Mouse (Mus musculus): ENCODE measurements around the gene Olfr220. TPM values are rescaled to one million over a fixed set of nuclear protein-coding genes. Genes with fewer than 3 reads are reported as not detected.

Gene Olfr220
- not detected in 2 replicates for polyA plus RNA-seq (2014; fragmentation: Nextera tagmentation; extraction: Ambion mirVana)

DNA sequence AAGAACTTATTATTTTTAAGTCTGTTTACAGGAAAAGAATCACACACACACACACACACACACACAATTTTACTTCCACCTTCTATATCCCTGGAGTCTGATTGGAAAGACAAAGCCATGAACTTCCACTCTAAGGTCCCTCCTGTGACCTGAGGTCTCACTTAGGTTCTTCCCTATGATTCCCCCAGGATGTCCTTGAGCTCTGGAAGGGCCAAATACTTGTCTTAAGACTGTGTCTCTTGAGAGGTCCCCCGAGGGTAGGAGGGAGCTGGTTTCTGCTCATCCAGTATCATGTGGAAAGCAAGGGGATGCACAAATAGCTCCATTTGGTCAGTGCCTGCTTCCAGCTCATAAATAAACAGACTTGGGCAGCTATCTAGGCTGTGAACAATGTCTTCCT, at the start of gene Olfr220:
Gene Olfr220 (plus strand): TSS at position 301 of the 400 bp plus-strand sequence.
- H3K9me3 ChIP-seq (ENCODE audit: control insufficient read depth, low read depth, low read length), result no peaks in the 10 kb centered on the region
- no peaks in the 10 kb centered on the region for H3K36me3 ChIP-seq (ENCODE audit: control insufficient read depth, insufficient read depth, low read length)
- 61% methylated on average over 1 of the region's 1 CpGs for WGBS
- H3K27me3 ChIP-seq (ENCODE audit: control insufficient read depth, insufficient read depth, low read length), result no peaks in the 10 kb centered on the region
- no peak within 1 kb of the TSS for H3K9ac ChIP-seq (replicated peaks; ENCODE audit: low read depth, low read length)
- no peak for ATAC-seq (ENCODE audit: insufficient number of reproducible peaks, insufficient read depth, low FRiP score, low read depth)
- H3K4me3 ChIP-seq (ENCODE audit: low read depth, low read length), result no peak within 1 kb of the TSS
- no peaks in the 10 kb centered on the region for H3K4me1 ChIP-seq (ENCODE audit: control insufficient read depth, insufficient read depth, low read length)
- no peak within 1 kb of the TSS for H3K27ac ChIP-seq (ENCODE audit: low read length)
- H3K4me2 ChIP-seq (replicated peaks; ENCODE audit: low read depth, low read length), result no peak within 1 kb of the TSS

DNA sequence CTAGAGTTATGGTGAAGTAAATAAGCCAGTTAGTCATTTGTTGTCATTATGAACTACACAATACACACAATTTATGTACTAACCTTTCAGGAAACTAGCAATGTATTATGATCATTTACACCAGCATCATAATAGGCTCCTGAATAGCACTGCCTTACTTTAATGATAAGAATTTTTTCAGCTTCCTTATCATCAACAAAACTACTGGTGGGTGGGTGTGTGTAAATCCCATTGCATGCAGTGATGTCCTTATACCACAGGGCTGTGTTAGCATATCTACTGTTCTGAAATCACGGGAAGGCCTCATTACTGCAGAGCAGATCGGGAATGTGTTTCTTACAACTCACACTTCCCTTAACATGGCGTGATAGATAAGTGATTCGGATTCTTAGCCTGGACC, 18.9 kb upstream of the Olfr220 start:
- no peak overlapping the region for H3K4me2 ChIP-seq (replicated peaks; ENCODE audit: low read depth, low read length)
- no peaks in the 10 kb centered on the region for H3K36me3 ChIP-seq (ENCODE audit: control insufficient read depth, insufficient read depth, low read length)
- WGBS, result 85% methylated on average over 4 of the region's 4 CpGs
- H3K9me3 ChIP-seq (ENCODE audit: control insufficient read depth, low read depth, low read length), result no peaks in the 10 kb centered on the region
- no peaks in the 10 kb centered on the region for H3K4me1 ChIP-seq (ENCODE audit: control insufficient read depth, insufficient read depth, low read length)
- no peak overlapping the region for H3K4me3 ChIP-seq (ENCODE audit: low read depth, low read length)
- no peak for ATAC-seq (ENCODE audit: insufficient number of reproducible peaks, insufficient read depth, low FRiP score, low read depth)
- no peak overlapping the region for H3K27ac ChIP-seq (ENCODE audit: low read length)
- no peak overlapping the region for H3K9ac ChIP-seq (replicated peaks; ENCODE audit: low read depth, low read length)
- no peaks in the 10 kb centered on the region for H3K27me3 ChIP-seq (ENCODE audit: control insufficient read depth, insufficient read depth, low read length)

DNA sequence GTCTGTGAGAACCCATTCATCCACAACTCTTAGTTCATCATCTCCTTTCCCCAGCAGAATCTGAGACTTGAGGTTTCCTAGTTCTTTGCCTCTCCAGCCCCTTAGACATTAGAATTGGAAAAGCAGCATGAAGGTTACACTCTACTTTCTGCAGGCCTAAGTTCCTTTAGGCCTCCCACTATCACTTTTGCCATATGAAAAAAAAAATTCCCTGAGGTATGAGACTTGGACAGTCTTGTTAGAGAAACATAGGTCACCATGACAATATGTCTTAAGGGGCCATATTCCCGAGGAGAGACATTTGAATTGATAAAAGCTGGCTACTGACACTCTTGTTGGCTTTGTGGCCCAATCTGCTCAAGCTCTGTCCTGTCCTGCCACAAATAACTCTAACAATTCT, 18.1 kb upstream of the Olfr220 start, which contains the start of gene Olfr414:
Gene Olfr414 (plus strand): TSS at position 301 of the 400 bp plus-strand sequence.
- Histone ChIP-seq H3K36me3 (ENCODE audit: control insufficient read depth, insufficient read depth, low read length) (no peaks in the 10 kb centered on the region), H3K9ac (replicated peaks; ENCODE audit: low read depth, low read length) (no peak within 1 kb of the TSS), H3K4me1 (ENCODE audit: control insufficient read depth, insufficient read depth, low read length) (no peaks in the 10 kb centered on the region), H3K27me3 (ENCODE audit: control insufficient read depth, insufficient read depth, low read length) (no peaks in the 10 kb centered on the region), H3K4me2 (replicated peaks; ENCODE audit: low read depth, low read length) (no peak within 1 kb of the TSS), H3K9me3 (ENCODE audit: control insufficient read depth, low read depth, low read length) (no peaks in the 10 kb centered on the region), H3K4me3 (ENCODE audit: low read depth, low read length) (no peak within 1 kb of the TSS), H3K27ac (ENCODE audit: low read length) (no peak within 1 kb of the TSS)
- ATAC-seq (ENCODE audit: insufficient number of reproducible peaks, insufficient read depth, low FRiP score, low read depth), result no peak
- 67% methylated on average over 1 of the region's 1 CpGs for WGBS

- Histone ChIP-seq H3K9ac (replicated peaks; ENCODE audit: low read depth, low read length) (no peak overlapping the region), H3K4me2 (replicated peaks; ENCODE audit: low read depth, low read length) (no peak overlapping the region), H3K4me3 (ENCODE audit: low read depth, low read length) (no peak overlapping the region), H3K4me1 (ENCODE audit: control insufficient read depth, insufficient read depth, low read length) (no peaks in the 10 kb centered on the region), H3K27ac (ENCODE audit: low read length) (no peak overlapping the region), H3K36me3 (ENCODE audit: control insufficient read depth, insufficient read depth, low read length) (no peaks in the 10 kb centered on the region), H3K9me3 (ENCODE audit: control insufficient read depth, low read depth, low read length) (no peaks in the 10 kb centered on the region), H3K27me3 (ENCODE audit: control insufficient read depth, insufficient read depth, low read length) (no peaks in the 10 kb centered on the region)
- ATAC-seq (ENCODE audit: insufficient number of reproducible peaks, insufficient read depth, low FRiP score, low read depth), result no peak
- 50% methylated on average over 3 of the region's 3 CpGs for WGBS
Observed at GRCm38 (mm10) chr1:174426180-174426986, 15.5 kb upstream of the Olfr220 start.

DNA sequence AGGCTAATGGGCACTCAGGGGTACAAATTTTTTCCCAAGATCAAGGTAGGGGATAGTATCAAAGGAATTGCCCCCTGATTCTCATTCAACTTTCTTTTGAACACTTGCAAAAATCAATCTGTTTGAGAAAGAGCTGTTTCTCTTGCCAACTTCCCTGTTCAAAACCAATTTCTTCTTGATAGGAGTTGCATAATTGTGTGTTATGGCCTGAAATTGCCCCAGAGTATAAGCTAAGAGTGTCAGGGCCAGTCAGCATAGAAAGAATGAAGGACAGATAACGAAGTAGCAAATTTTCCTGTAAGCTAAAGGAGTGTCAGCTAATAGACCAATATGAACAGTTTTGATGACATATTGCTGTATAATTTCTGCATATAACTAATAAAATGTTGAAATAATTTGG, 14.5 kb upstream of the Olfr220 start:
- Histone ChIP-seq H3K4me2 (replicated peaks; ENCODE audit: low read depth, low read length) (no peak overlapping the region), H3K4me3 (ENCODE audit: low read depth, low read length) (no peak overlapping the region), H3K27me3 (ENCODE audit: control insufficient read depth, insufficient read depth, low read length) (no peaks in the 10 kb centered on the region), H3K4me1 (ENCODE audit: control insufficient read depth, insufficient read depth, low read length) (no peaks in the 10 kb centered on the region), H3K36me3 (ENCODE audit: control insufficient read depth, insufficient read depth, low read length) (no peaks in the 10 kb centered on the region), H3K9me3 (ENCODE audit: control insufficient read depth, low read depth, low read length) (no peaks in the 10 kb centered on the region), H3K9ac (replicated peaks; ENCODE audit: low read depth, low read length) (no peak overlapping the region), H3K27ac (ENCODE audit: low read length) (no peak overlapping the region)
- no peak for ATAC-seq (ENCODE audit: insufficient number of reproducible peaks, insufficient read depth, low FRiP score, low read depth)
- 90% methylated on average over 1 of the region's 1 CpGs for WGBS

DNA sequence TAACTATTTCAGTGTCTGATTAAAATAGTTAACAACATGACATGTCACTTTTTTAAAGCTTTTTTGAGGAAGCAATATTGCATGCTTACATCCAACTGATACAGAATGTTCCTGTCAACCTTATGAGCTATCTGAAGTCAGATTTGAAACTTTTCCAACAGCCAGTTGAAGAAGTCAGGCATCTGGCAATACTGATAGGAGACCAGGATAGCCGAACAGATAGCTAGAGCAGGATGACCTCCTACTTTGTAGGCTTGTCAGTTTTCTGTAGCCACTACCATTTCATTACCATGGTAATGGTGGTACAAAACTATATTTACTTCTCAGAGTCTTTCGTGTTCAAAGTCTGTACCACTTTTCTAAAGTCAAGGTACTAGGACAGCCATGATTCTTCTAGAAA, 13.5 kb upstream of the Olfr220 start:
- Histone ChIP-seq H3K27me3 (ENCODE audit: control insufficient read depth, insufficient read depth, low read length) (no peaks in the 10 kb centered on the region), H3K27ac (ENCODE audit: low read length) (no peak overlapping the region), H3K9me3 (ENCODE audit: control insufficient read depth, low read depth, low read length) (no peaks in the 10 kb centered on the region), H3K4me1 (ENCODE audit: control insufficient read depth, insufficient read depth, low read length) (no peaks in the 10 kb centered on the region), H3K9ac (replicated peaks; ENCODE audit: low read depth, low read length) (no peak overlapping the region), H3K4me3 (ENCODE audit: low read depth, low read length) (no peak overlapping the region), H3K4me2 (replicated peaks; ENCODE audit: low read depth, low read length) (no peak overlapping the region), H3K36me3 (ENCODE audit: control insufficient read depth, insufficient read depth, low read length) (no peaks in the 10 kb centered on the region)
- no peak for ATAC-seq (ENCODE audit: insufficient number of reproducible peaks, insufficient read depth, low FRiP score, low read depth)
- WGBS, result 87% methylated on average over 2 of the region's 2 CpGs

- 30% methylated on average over 1 of the region's 1 CpGs for WGBS
- Histone ChIP-seq H3K9ac (replicated peaks; ENCODE audit: low read depth, low read length) (no peak overlapping the region), H3K4me3 (ENCODE audit: low read depth, low read length) (no peak overlapping the region), H3K9me3 (ENCODE audit: control insufficient read depth, low read depth, low read length) (no peaks in the 10 kb centered on the region), H3K27ac (ENCODE audit: low read length) (no peak overlapping the region), H3K36me3 (ENCODE audit: control insufficient read depth, insufficient read depth, low read length) (no peaks in the 10 kb centered on the region), H3K4me1 (ENCODE audit: control insufficient read depth, insufficient read depth, low read length) (no peaks in the 10 kb centered on the region), H3K27me3 (ENCODE audit: control insufficient read depth, insufficient read depth, low read length) (no peaks in the 10 kb centered on the region), H3K4me2 (replicated peaks; ENCODE audit: low read depth, low read length) (no peak overlapping the region)
- ATAC-seq (ENCODE audit: insufficient number of reproducible peaks, insufficient read depth, low FRiP score, low read depth), result no peak
Observed at GRCm38 (mm10) chr1:174434121-174434520, 7.8 kb upstream of the Olfr220 start.

DNA sequence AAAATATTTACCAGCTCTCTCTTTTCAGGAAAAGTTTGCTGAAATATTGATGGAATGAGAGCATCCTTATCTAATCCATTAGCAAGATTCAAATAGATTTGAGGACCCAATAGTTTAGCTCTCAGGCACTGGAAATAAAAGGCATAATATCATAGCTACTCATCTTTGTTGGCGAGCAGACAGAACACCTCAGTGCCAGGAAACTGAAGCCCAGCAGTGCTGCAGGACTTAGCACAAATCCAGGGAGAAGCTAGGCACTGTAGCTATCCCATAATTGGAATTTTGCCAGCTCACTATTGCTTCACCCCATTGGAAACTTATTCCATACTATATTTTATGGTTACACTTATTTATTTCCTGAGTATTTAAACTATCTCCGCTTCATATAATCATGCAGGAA, 13.2 kb downstream of the Olfr220 start:
- no peak overlapping the region for H3K27ac ChIP-seq (ENCODE audit: low read length)
- no peaks in the 10 kb centered on the region for H3K9me3 ChIP-seq (ENCODE audit: control insufficient read depth, low read depth, low read length)
- no peaks in the 10 kb centered on the region for H3K27me3 ChIP-seq (ENCODE audit: control insufficient read depth, insufficient read depth, low read length)
- ATAC-seq (ENCODE audit: insufficient number of reproducible peaks, insufficient read depth, low FRiP score, low read depth), result no peak
- no peak overlapping the region for H3K4me2 ChIP-seq (replicated peaks; ENCODE audit: low read depth, low read length)
- 85% methylated on average over 2 of the region's 2 CpGs for WGBS
- H3K36me3 ChIP-seq (ENCODE audit: control insufficient read depth, insufficient read depth, low read length), result no peaks in the 10 kb centered on the region
- no peak overlapping the region for H3K4me3 ChIP-seq (ENCODE audit: low read depth, low read length)
- H3K9ac ChIP-seq (replicated peaks; ENCODE audit: low read depth, low read length), result no peak overlapping the region
- H3K4me1 ChIP-seq (ENCODE audit: control insufficient read depth, insufficient read depth, low read length), result no peaks in the 10 kb centered on the region

DNA sequence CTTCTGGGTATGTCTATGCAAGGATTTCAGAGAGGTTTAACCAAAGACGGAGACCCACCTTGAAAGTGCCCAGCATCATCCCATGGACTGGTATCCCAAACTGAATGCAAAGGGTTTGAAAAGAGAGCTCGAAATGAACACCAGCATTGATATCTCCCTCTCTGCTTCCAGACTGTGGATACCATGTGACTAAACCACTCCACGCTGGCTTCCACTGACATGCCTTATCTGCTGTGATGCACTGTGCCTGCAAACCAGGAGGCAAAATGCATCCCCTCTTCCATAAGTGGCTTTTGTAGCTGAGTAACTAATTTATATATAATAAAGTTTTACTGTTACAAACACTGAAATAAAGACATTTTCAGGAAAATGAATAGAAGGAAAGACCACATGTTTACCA, 23.5 kb downstream of the Olfr220 start:
- H3K4me2 ChIP-seq (replicated peaks; ENCODE audit: low read depth, low read length), result no peak overlapping the region
- H3K27ac ChIP-seq (ENCODE audit: low read length), result no peak overlapping the region
- no peak for ATAC-seq (ENCODE audit: insufficient number of reproducible peaks, insufficient read depth, low FRiP score, low read depth)
- H3K9me3 ChIP-seq (ENCODE audit: control insufficient read depth, low read depth, low read length), result no peaks in the 10 kb centered on the region
- no peak overlapping the region for H3K4me3 ChIP-seq (ENCODE audit: low read depth, low read length)
- WGBS, result 82% methylated on average over 3 of the region's 3 CpGs
- no peaks in the 10 kb centered on the region for H3K27me3 ChIP-seq (ENCODE audit: control insufficient read depth, insufficient read depth, low read length)
- no peaks in the 10 kb centered on the region for H3K36me3 ChIP-seq (ENCODE audit: control insufficient read depth, insufficient read depth, low read length)
- H3K9ac ChIP-seq (replicated peaks; ENCODE audit: low read depth, low read length), result no peak overlapping the region
- no peaks in the 10 kb centered on the region for H3K4me1 ChIP-seq (ENCODE audit: control insufficient read depth, insufficient read depth, low read length)

All from stomach, embryonic 14.5 days (tissue).